Mouse (Mus musculus) lung, embryonic 14.5 days (tissue): ENCODE measurements at regions not wholly inside any gene's neighbourhood (a gene's known extent, or its start where the extent isn't known, plus 50 kb on each side); places are given as distances from the start of the nearest gene placed in this dataset.

Experiments used
- ATAC-seq: fragments of 200-750 bp; cut with Nextera tagmentation; 2 replicates; pipeline ENCODE4 v1.8.0; 2017; ENCODE audit warnings: mild to moderate bottlenecking, moderate TSS enrichment, moderate library complexity; ENCODE audit not compliant: insufficient read depth
- DNase-seq: peaks from one replicate; pipeline ENCODE4 v3.0.0-alpha.2; 2015
- H3K27ac ChIP-seq: fragments of 300-500 bp; sonication (generic); 2 replicates; pipeline ENCODE4 v1.5.1; 2014; ENCODE audit warnings: low read depth, mild to moderate bottlenecking, moderate library complexity
- H3K27me3 ChIP-seq: fragments of 300-500 bp; sonication (generic); 2 replicates; pipeline ENCODE4 v1.6.1; 2014; ENCODE audit warnings: low read length, control low read depth; ENCODE audit not compliant: insufficient read depth
- H3K36me3 ChIP-seq: fragments of 300-500 bp; sonication (generic); 2 replicates; pipeline ENCODE4 v1.6.1; 2014; ENCODE audit warnings: control low read depth; ENCODE audit not compliant: insufficient read depth
- H3K4me1 ChIP-seq: fragments of 300-500 bp; sonication (generic); 2 replicates; pipeline ENCODE4 v1.6.1; 2014; ENCODE audit warnings: antibody characterized with exemption, control low read depth; ENCODE audit not compliant: insufficient read depth
- H3K4me2 ChIP-seq: fragments of 300-500 bp; sonication (generic); 2 replicates; pipeline ENCODE4 v1.6.1; 2014; ENCODE audit warnings: mild to moderate bottlenecking
- H3K4me3 ChIP-seq: fragments of 300-500 bp; sonication (generic); 2 replicates; pipeline ENCODE4 v1.5.1; 2014; ENCODE audit warnings: low read depth, low read length
- H3K9ac ChIP-seq: fragments of 300-500 bp; sonication (generic); 2 replicates; pipeline ENCODE4 v1.6.1; 2014
- H3K9me3 ChIP-seq: fragments of 300-500 bp; sonication (generic); 2 replicates; pipeline ENCODE4 v1.6.1; 2016; ENCODE audit warnings: low read depth, low read length, control low read depth
- CTCF ChIP-seq: IDR thresholded peaks from 2 replicates; pipeline ENCODE4 v1.5.1; 2016; ENCODE audit warnings: antibody characterized with exemption, low read depth
- WGBS: fragments of 180-500 bp; shearing (Covaris S2); extraction: QIAGEN DNeasy Blood & Tissue Kit; methylation state at CpG from one replicate; pipeline ENCODE4 v1.1.7; 2014; 5-methylcytosine and 5-hydroxymethylcytosine counted together

DNA sequence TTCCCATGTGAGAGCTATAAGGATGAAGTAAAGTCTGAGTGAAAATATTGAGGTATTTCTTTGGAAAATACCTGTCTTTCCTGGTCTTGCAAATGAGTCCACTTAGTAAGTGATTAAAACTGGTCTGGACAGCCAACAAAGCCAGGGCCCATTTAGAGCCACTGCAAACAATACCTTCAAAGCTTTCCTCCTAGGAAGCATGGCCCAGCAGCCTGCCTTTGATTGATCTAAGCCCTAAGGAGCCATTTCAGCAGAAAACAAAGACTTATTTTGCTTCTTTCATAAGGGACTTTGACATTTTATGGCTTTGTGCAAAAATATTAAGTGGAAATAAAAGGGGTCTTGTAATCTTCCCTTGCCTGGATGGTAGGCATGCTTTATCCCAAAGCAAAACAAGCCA is 397.6 kb downstream of the Slc22a22 start:
- no peak overlapping the region for H3K27ac ChIP-seq
- H3K27me3 ChIP-seq, result no peaks in the 10 kb centered on the region
- DNase-seq (no peak), ATAC-seq (no peak)
- H3K36me3 ChIP-seq, result no peaks in the 10 kb centered on the region
- TF ChIP-seq CTCF, result no peak
- H3K4me1 ChIP-seq, result no peaks in the 10 kb centered on the region
- H3K4me2 ChIP-seq, result no peak overlapping the region
- H3K4me3 ChIP-seq, result no peak overlapping the region
- no peak overlapping the region for H3K9ac ChIP-seq
- no peaks in the 10 kb centered on the region for H3K9me3 ChIP-seq

GRCm38 (mm10) chr15:57073776-57074175 is 403.6 kb downstream of the Slc22a22 start:
- ATAC-seq (no peak), DNase-seq (no peak)
- H3K9me3 ChIP-seq, result no peaks in the 10 kb centered on the region
- no peak overlapping the region for H3K27ac ChIP-seq
- WGBS, result 87% methylated on average over 4 of the region's 4 CpGs
- no peak overlapping the region for H3K4me3 ChIP-seq
- no peaks in the 10 kb centered on the region for H3K4me1 ChIP-seq
- no peak overlapping the region for H3K4me2 ChIP-seq
- H3K9ac ChIP-seq, result no peak overlapping the region
- no peaks in the 10 kb centered on the region for H3K36me3 ChIP-seq
- no peaks in the 10 kb centered on the region for H3K27me3 ChIP-seq
- TF ChIP-seq CTCF, result no peak

GRCm38 (mm10) chr15:57061502-57061901 is 415.9 kb downstream of the Slc22a22 start:
- ATAC-seq (no peak), DNase-seq (no peak)
- 78% methylated on average over 2 of the region's 2 CpGs for WGBS
- no peak overlapping the region for H3K4me3 ChIP-seq
- H3K4me1 ChIP-seq, result no peaks in the 10 kb centered on the region
- TF ChIP-seq CTCF, result no peak
- H3K27me3 ChIP-seq, result no peaks in the 10 kb centered on the region
- H3K9me3 ChIP-seq, result no peaks in the 10 kb centered on the region
- H3K4me2 ChIP-seq, result no peak overlapping the region
- H3K9ac ChIP-seq, result no peak overlapping the region
- no peak overlapping the region for H3K27ac ChIP-seq
- no peaks in the 10 kb centered on the region for H3K36me3 ChIP-seq

DNA sequence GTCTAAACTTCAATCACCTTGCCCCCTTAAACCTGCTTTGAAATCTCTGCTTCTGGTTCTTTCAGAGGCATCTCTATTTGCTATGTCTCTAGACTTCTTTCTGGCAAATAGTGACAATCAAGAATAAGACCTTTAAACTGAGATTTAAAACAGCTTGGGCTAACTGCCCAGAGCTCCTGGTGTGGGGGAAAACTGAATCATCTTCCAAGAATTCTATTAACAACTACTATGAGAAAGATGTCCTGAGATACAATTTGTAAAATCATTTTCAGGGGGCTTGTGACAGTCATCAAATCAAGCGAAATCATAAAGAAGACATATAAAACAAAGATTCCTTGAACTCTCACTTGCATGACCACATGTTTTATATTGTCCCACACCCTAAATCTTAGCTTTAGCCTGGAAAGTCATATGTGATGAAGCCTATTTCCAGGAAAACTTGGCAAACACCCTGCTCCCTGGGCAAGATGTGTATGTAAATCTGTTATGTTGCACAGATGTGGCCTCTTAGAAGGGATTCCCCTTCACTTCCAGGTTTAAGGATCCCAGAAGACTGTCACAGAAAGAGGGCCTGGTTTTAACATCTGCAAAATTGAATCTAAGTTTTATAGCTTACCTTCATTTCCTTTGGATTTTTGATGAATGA is 417.8 kb downstream of the Slc22a22 start:
- Histone ChIP-seq H3K9ac (no peak overlapping the region), H3K27me3 (no peaks in the 10 kb centered on the region), H3K36me3 (no peaks in the 10 kb centered on the region), H3K9me3 (no peaks in the 10 kb centered on the region), H3K4me2 (no peak overlapping the region), H3K27ac (no peak overlapping the region), H3K4me1 (no peaks in the 10 kb centered on the region), H3K4me3 (no peak overlapping the region)
- DNase-seq, result peak; percentile 63
- no peak for TF ChIP-seq CTCF
- no peak for ATAC-seq
- WGBS, result 69% methylated on average over 1 of the region's 1 CpGs

DNA sequence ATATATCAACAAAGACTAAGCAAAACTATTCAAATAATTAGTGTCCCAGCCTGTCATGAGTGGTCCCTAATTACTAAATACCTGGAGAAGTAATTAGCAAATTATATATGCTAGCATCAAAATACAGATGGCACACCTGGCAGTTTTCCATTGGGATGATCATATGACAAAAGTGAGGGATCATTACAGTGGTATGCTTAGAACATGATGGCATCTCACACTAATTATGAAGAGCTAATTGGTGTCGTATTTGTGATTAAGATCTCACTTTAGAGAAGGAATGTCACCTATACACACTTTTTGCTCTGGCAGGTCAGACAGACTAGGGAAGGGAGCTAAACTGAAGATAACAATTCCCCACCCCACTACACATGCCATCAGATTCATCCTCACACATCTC is 425.1 kb downstream of the Slc22a22 start:
- DNase-seq (no peak), ATAC-seq (no peak)
- H3K9ac ChIP-seq, result no peak overlapping the region
- 77% methylated on average over 1 of the region's 1 CpGs for WGBS
- no peak overlapping the region for H3K4me2 ChIP-seq
- H3K9me3 ChIP-seq, result no peaks in the 10 kb centered on the region
- no peak for TF ChIP-seq CTCF
- H3K4me1 ChIP-seq, result no peaks in the 10 kb centered on the region
- no peak overlapping the region for H3K27ac ChIP-seq
- no peak overlapping the region for H3K4me3 ChIP-seq
- no peaks in the 10 kb centered on the region for H3K27me3 ChIP-seq
- no peaks in the 10 kb centered on the region for H3K36me3 ChIP-seq

DNA sequence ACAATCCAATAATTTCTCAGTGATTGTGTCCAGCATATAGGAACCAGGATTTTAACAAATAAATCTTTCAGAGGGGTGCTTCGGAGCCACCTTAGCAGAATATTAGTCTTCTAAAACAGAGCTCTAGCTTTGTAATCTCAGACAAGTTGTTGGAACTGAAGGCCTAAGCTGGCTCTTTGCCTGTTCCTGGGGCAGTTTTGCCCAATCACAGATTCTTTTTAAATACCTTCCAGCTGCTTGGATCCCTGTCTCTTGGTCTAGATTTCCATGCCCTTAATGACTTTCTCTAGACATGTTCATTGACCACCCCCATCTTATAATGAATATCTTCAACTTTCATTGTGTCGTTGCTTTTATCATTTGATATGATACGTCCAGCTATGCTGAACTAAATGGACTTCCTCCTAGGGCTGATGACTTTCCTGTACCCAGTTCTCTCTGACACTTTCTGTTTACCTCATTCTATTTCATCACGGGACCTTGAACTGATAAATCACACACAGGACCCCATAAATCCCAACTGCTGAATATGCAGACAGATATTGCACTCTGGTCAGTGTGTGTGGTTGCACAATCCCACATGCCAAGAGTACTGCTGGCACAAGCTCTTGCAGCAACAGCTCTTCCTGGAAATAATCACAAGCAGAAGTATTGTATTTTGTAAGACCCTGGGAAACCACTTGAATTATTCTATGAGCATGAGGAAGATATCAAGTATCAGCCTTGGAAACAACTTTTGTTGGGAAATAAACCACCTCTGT is 440.4 kb downstream of the Slc22a22 start:
- ATAC-seq, result no peak
- Histone ChIP-seq H3K27ac (no peak overlapping the region), H3K4me1 (no peaks in the 10 kb centered on the region), H3K9me3 (no peaks in the 10 kb centered on the region), H3K4me2 (no peak overlapping the region), H3K4me3 (no peak overlapping the region), H3K27me3 (no peaks in the 10 kb centered on the region), H3K9ac (no peak overlapping the region), H3K36me3 (no peaks in the 10 kb centered on the region)
- TF ChIP-seq CTCF, result no peak
- WGBS, result 47% methylated on average over 4 of the region's 4 CpGs
- peak; percentile 17 for DNase-seq

DNA sequence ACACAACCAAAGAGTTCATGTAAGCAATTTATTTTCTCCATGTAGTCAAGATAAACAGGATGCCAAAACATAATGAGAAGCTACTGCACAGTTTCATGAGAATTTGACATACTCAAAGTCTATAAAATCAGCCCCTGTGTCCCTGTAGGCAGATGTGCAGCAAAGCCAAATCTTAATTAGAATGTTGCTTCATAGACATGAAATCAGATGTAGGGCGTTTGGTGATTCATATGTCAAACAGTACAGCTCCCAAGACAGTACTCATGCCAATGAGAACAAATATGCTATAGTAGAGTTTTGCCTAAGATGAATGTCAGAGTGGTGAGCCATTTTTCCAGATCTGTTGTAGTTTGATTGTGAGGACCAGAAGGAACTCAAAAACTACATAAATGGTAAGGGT is 444.4 kb downstream of the Slc22a22 start:
- H3K27ac ChIP-seq, result no peak overlapping the region
- no peak for ATAC-seq
- 70% methylated on average over 1 of the region's 1 CpGs for WGBS
- H3K4me2 ChIP-seq, result no peak overlapping the region
- H3K4me3 ChIP-seq, result no peak overlapping the region
- TF ChIP-seq CTCF, result no peak
- H3K4me1 ChIP-seq, result no peaks in the 10 kb centered on the region
- no peak overlapping the region for H3K9ac ChIP-seq
- H3K36me3 ChIP-seq, result no peaks in the 10 kb centered on the region
- no peaks in the 10 kb centered on the region for H3K27me3 ChIP-seq
- H3K9me3 ChIP-seq, result no peaks in the 10 kb centered on the region
- DNase-seq, result peak; percentile 12
